Mouse (Mus musculus): ENCODE results near the gene Zbtb8os. TPM values are rescaled to one million over a fixed set of nuclear protein-coding genes. Genes with fewer than 3 reads are reported as not detected.

Zbtb8os gene
- polyA plus RNA-seq, 1 experiment: 138 TPM

GRCm38 (mm10) chr4:129379805-129380204 lies 44.3 kb downstream of the Zbtb8os start:
- TF ChIP-seq CTCF (IDR thresholded peaks at IDR 0.05; ENCODE audit: low read depth, low read length) (no peak), EP300 (IDR thresholded peaks at IDR 0.05; ENCODE audit: insufficient read depth, low read depth, low read length) (no peak), POLR2A (IDR thresholded peaks at IDR 0.05; ENCODE audit: insufficient read depth, low read length) (no peak)
- H3K27me3 ChIP-seq (ENCODE audit: control insufficient read depth, insufficient read depth, low read length, poor library complexity, severe bottlenecking): no peaks in the 10 kb centered on the region
- no peaks in the 10 kb centered on the region for H3K36me3 ChIP-seq (ENCODE audit: control insufficient read depth, insufficient read depth, low read length, poor library complexity, severe bottlenecking)
- no peak overlapping the region for H3K4me3 ChIP-seq (ENCODE audit: low read depth, low read length)
- peak overlapping the region; percentile 52 for H3K9ac ChIP-seq (ENCODE audit: low read depth, poor library complexity, severe bottlenecking)
- peaks cover 5% of the 10 kb centered on the region for H3K4me1 ChIP-seq (ENCODE audit: control insufficient read depth, insufficient read depth, low read length)
- no peaks in the 10 kb centered on the region for H3K9me3 ChIP-seq (replicated peaks; ENCODE audit: control insufficient read depth, insufficient read depth, low read length, poor library complexity, severe bottlenecking)
- peak overlapping the region; percentile 97 for H3K27ac ChIP-seq (ENCODE audit: insufficient read depth, low read length)

GRCm38 (mm10) chr4:129381148-129381547 lies 45.7 kb downstream of the Zbtb8os start:
- TF ChIP-seq EP300 (IDR thresholded peaks at IDR 0.05; ENCODE audit: insufficient read depth, low read depth, low read length) (peak; percentile 95), POLR2A (IDR thresholded peaks at IDR 0.05; ENCODE audit: insufficient read depth, low read length) (peak; percentile 46), CTCF (IDR thresholded peaks at IDR 0.05; ENCODE audit: low read depth, low read length) (no peak)
- Histone ChIP-seq H3K4me3 (ENCODE audit: low read depth, low read length) (peak overlapping the region; percentile 60), H3K27ac (ENCODE audit: insufficient read depth, low read length) (peak overlapping the region; percentile 99), H3K9me3 (replicated peaks; ENCODE audit: control insufficient read depth, insufficient read depth, low read length, poor library complexity, severe bottlenecking) (no peaks in the 10 kb centered on the region), H3K27me3 (ENCODE audit: control insufficient read depth, insufficient read depth, low read length, poor library complexity, severe bottlenecking) (no peaks in the 10 kb centered on the region), H3K4me1 (ENCODE audit: control insufficient read depth, insufficient read depth, low read length) (peaks cover 5% of the 10 kb centered on the region), H3K36me3 (ENCODE audit: control insufficient read depth, insufficient read depth, low read length, poor library complexity, severe bottlenecking) (no peaks in the 10 kb centered on the region), H3K9ac (ENCODE audit: low read depth, poor library complexity, severe bottlenecking) (peak overlapping the region; percentile 73)

DNA sequence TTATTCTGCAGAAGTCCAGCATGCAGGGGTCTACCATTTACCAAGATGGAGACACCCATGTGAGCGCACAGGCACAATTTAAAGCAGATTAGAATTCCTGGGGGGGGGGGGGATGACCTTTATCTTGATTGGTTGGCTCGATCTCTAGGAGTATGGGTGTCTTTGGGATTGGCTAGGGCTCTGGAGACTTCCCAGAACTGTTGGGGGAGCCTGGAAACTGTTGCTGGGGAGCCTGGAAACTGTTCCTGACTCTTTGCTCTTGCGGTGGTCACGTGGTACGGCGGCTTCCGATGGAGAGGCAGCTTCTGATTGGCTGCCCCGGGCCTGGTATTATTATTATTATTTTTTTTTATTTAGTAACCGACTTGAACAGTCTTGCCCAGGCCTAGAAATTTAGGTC lies 46.5 kb downstream of the Zbtb8os start:
- Histone ChIP-seq H3K9ac (ENCODE audit: low read depth, poor library complexity, severe bottlenecking) (peak overlapping the region; percentile 22; the same call in 1 of the 2 replicates), H3K9me3 (replicated peaks; ENCODE audit: control insufficient read depth, insufficient read depth, low read length, poor library complexity, severe bottlenecking) (no peaks in the 10 kb centered on the region), H3K4me3 (ENCODE audit: low read depth, low read length) (peak overlapping the region; percentile 39; the same call in 1 of the 2 replicates), H3K4me1 (ENCODE audit: control insufficient read depth, insufficient read depth, low read length) (peaks cover 5% of the 10 kb centered on the region), H3K36me3 (ENCODE audit: control insufficient read depth, insufficient read depth, low read length, poor library complexity, severe bottlenecking) (no peaks in the 10 kb centered on the region), H3K27ac (ENCODE audit: insufficient read depth, low read length) (peak overlapping the region; percentile 99), H3K27me3 (ENCODE audit: control insufficient read depth, insufficient read depth, low read length, poor library complexity, severe bottlenecking) (no peaks in the 10 kb centered on the region)
- TF ChIP-seq EP300 (IDR thresholded peaks at IDR 0.05; ENCODE audit: insufficient read depth, low read depth, low read length): peak; percentile 88
- TF ChIP-seq CTCF (IDR thresholded peaks at IDR 0.05; ENCODE audit: low read depth, low read length): no peak

DNA sequence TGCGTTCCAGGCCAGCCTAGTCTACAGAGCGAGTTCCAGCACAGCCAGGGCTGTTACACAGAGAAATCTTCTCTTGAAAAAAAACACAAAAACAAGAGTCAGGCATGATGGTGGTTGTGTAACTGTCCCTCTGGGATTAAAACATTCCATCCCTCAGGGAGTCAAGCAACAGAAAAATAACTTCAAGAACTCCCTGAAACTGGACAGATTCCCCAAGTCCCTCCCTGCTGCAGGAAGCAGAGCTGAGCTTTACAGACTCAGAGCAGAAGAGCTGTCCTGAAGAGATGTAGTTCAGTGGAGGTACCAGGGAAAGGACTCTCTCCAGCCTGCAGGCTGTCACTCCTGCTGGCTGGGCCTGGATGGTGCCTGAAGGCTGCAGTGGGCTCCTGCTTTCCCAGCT lies 47.0 kb downstream of the Zbtb8os start:
- peak overlapping the region; percentile 89 for H3K27ac ChIP-seq (ENCODE audit: insufficient read depth, low read length)
- H3K27me3 ChIP-seq (ENCODE audit: control insufficient read depth, insufficient read depth, low read length, poor library complexity, severe bottlenecking): no peaks in the 10 kb centered on the region
- H3K36me3 ChIP-seq (ENCODE audit: control insufficient read depth, insufficient read depth, low read length, poor library complexity, severe bottlenecking): no peaks in the 10 kb centered on the region
- peaks cover 5% of the 10 kb centered on the region for H3K4me1 ChIP-seq (ENCODE audit: control insufficient read depth, insufficient read depth, low read length)
- no peaks in the 10 kb centered on the region for H3K9me3 ChIP-seq (replicated peaks; ENCODE audit: control insufficient read depth, insufficient read depth, low read length, poor library complexity, severe bottlenecking)
- H3K9ac ChIP-seq (ENCODE audit: low read depth, poor library complexity, severe bottlenecking): peak overlapping the region; percentile 22
- peak overlapping the region; percentile 39; the same call in 1 of the 2 replicates for H3K4me3 ChIP-seq (ENCODE audit: low read depth, low read length)
- TF ChIP-seq POLR2A (IDR thresholded peaks at IDR 0.05; ENCODE audit: insufficient read depth, low read length) (no peak), EP300 (IDR thresholded peaks at IDR 0.05; ENCODE audit: insufficient read depth, low read depth, low read length) (no peak), CTCF (IDR thresholded peaks at IDR 0.05; ENCODE audit: low read depth, low read length) (no peak)

GRCm38 (mm10) chr4:129383586-129383985 lies 48.1 kb downstream of the Zbtb8os start:
- H3K36me3 ChIP-seq (ENCODE audit: control insufficient read depth, insufficient read depth, low read length, poor library complexity, severe bottlenecking): no peaks in the 10 kb centered on the region
- TF ChIP-seq CTCF (IDR thresholded peaks at IDR 0.05; ENCODE audit: low read depth, low read length) (no peak), EP300 (IDR thresholded peaks at IDR 0.05; ENCODE audit: insufficient read depth, low read depth, low read length) (no peak), POLR2A (IDR thresholded peaks at IDR 0.05; ENCODE audit: insufficient read depth, low read length) (no peak)

DNA sequence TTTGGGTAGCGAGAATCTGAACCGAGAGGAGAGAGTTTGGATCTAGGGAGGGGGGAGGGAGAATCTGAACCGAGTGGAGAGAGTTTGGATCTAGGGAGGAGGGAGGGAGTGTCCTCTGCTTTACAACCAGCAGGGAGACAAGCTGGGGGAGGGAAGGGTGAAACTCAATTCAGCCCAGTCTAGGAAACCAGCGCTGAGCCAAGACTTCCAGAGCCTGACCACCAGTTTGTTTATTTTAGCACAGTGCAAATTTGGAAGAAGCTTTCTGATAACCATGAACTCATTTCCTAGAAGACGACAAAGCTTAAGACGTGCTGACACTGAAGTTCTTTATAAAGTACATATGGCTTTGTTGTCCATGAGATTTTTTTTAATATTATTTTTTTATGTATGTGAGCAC lies 48.9 kb downstream of the Zbtb8os start:
- no peak for TF ChIP-seq CTCF (IDR thresholded peaks at IDR 0.05; ENCODE audit: low read depth, low read length)
- no peak overlapping the region for H3K27ac ChIP-seq (ENCODE audit: insufficient read depth, low read length)
- H3K9ac ChIP-seq (ENCODE audit: low read depth, poor library complexity, severe bottlenecking): no peak overlapping the region
- no peak overlapping the region for H3K4me3 ChIP-seq (ENCODE audit: low read depth, low read length)
- H3K4me1 ChIP-seq (ENCODE audit: control insufficient read depth, insufficient read depth, low read length): peaks cover 5% of the 10 kb centered on the region
- H3K36me3 ChIP-seq (ENCODE audit: control insufficient read depth, insufficient read depth, low read length, poor library complexity, severe bottlenecking): no peaks in the 10 kb centered on the region
- H3K9me3 ChIP-seq (replicated peaks; ENCODE audit: control insufficient read depth, insufficient read depth, low read length, poor library complexity, severe bottlenecking): no peaks in the 10 kb centered on the region
- no peaks in the 10 kb centered on the region for H3K27me3 ChIP-seq (ENCODE audit: control insufficient read depth, insufficient read depth, low read length, poor library complexity, severe bottlenecking)

More at GRCm38 (mm10) chr4:129383586-129383985, 48.1 kb downstream of the Zbtb8os start:
- Histone ChIP-seq H3K9ac (ENCODE audit: low read depth, poor library complexity, severe bottlenecking) (no peak overlapping the region), H3K27me3 (ENCODE audit: control insufficient read depth, insufficient read depth, low read length, poor library complexity, severe bottlenecking) (no peaks in the 10 kb centered on the region), H3K4me1 (ENCODE audit: control insufficient read depth, insufficient read depth, low read length) (peaks cover 5% of the 10 kb centered on the region), H3K4me3 (ENCODE audit: low read depth, low read length) (no peak overlapping the region), H3K9me3 (replicated peaks; ENCODE audit: control insufficient read depth, insufficient read depth, low read length, poor library complexity, severe bottlenecking) (no peaks in the 10 kb centered on the region), H3K27ac (ENCODE audit: insufficient read depth, low read length) (no peak overlapping the region)
